Mouse (Mus musculus): Measurements from ENCODE around the gene Pgam2. TPM values are rescaled to one million over a fixed set of nuclear protein-coding genes. Genes with fewer than 3 reads are reported as not detected.

The Pgam2 gene
- polyA plus RNA-seq, 1 experiment from 2014 or later, result 5.3 TPM

DNA sequence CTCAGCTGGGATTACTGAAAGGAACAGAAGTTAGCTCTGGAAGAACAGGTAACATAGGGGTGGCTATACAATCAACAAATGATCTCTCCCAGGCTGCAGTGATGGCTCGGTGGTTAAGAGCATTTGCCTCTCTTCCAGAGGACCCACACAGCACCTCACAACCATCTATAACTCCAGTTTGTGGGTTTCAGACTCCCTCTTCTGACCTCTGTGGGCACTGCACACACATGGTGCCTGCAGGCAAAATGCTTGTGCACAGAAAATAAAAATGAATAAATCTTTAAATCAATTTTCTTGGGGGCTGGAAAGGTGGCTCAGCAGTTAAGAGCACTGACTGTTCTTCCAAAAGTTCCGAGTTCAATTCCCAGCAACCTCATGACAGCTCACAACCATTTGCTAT, 25.1 kb downstream of the Pgam2 start:
- Histone ChIP-seq H3K27me3 (ENCODE audit: control insufficient read depth, insufficient read depth, low read length) (no peaks in the 10 kb centered on the region), H3K4me1 (replicated peaks; ENCODE audit: control insufficient read depth, insufficient read depth, low read length) (no peaks in the 10 kb centered on the region), H3K9me3 (ENCODE audit: control insufficient read depth, low read length) (no peaks in the 10 kb centered on the region), H3K4me3 (ENCODE audit: low read depth, low read length) (no peak overlapping the region), H3K9ac (ENCODE audit: low read length) (no peak overlapping the region), H3K4me2 (ENCODE audit: low read depth, low read length, severe bottlenecking) (no peak overlapping the region), H3K36me3 (ENCODE audit: control insufficient read depth, insufficient read depth, low read length) (peaks cover 3% of the 10 kb centered on the region; the same call in 1 of the 2 replicates), H3K27ac (ENCODE audit: low read depth, low read length) (no peak overlapping the region)
- ATAC-seq (replicated peaks; ENCODE audit: low FRiP score) (no peak), DNase-seq (ENCODE audit: low spot score) (peak; percentile 37)
- WGBS, result 78% methylated on average over 2 of the region's 2 CpGs

- no peak for ATAC-seq (replicated peaks; ENCODE audit: low FRiP score)
Measured at GRCm38 (mm10) chr11:5766019-5766418, 37.5 kb downstream of the Pgam2 start.

DNA sequence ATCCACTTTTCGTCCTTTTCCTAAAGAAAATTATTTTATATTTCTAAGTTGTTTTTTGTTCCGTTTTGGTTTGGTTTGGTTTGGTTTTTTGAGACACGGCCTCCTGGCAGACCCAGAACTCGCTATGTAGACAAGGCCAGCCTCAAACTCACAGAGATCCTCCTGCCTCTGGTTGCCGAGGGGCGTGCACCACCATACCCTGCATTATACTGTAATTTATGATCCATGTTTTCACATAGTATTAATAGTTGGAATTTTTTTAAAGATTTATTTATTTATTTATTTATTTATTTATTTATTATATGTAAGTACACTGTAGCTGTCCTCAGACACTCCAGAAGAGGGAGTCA, 40.9 kb downstream of the Pgam2 start:
- no peaks in the 10 kb centered on the region for H3K36me3 ChIP-seq (ENCODE audit: control insufficient read depth, insufficient read depth, low read length)
- H3K27me3 ChIP-seq (ENCODE audit: control insufficient read depth, insufficient read depth, low read length), result no peaks in the 10 kb centered on the region
- H3K4me2 ChIP-seq (ENCODE audit: low read depth, low read length, severe bottlenecking), result peak overlapping the region; percentile 84
- WGBS, result 24% methylated on average over 6 of the region's 6 CpGs
- no peak overlapping the region; the same call in 1 of the 2 replicates for H3K27ac ChIP-seq (ENCODE audit: low read depth, low read length)
- peak; percentile 65 for ATAC-seq (replicated peaks; ENCODE audit: low FRiP score)
- peak overlapping the region; percentile 30 for H3K9ac ChIP-seq (ENCODE audit: low read length)
- no peaks in the 10 kb centered on the region for H3K9me3 ChIP-seq (ENCODE audit: control insufficient read depth, low read length)
- no peak for DNase-seq (ENCODE audit: low spot score)
- H3K4me1 ChIP-seq (replicated peaks; ENCODE audit: control insufficient read depth, insufficient read depth, low read length), result no peaks in the 10 kb centered on the region; the same call in 1 of the 2 replicates
- peak overlapping the region; percentile 73 for H3K4me3 ChIP-seq (ENCODE audit: low read depth, low read length)

More at GRCm38 (mm10) chr11:5766019-5766418, 37.5 kb downstream of the Pgam2 start:
- no peak overlapping the region for H3K4me2 ChIP-seq (ENCODE audit: low read depth, low read length, severe bottlenecking)
- H3K36me3 ChIP-seq (ENCODE audit: control insufficient read depth, insufficient read depth, low read length), result no peaks in the 10 kb centered on the region
- H3K4me3 ChIP-seq (ENCODE audit: low read depth, low read length), result no peak overlapping the region
- H3K27ac ChIP-seq (ENCODE audit: low read depth, low read length), result no peak overlapping the region
- H3K9me3 ChIP-seq (ENCODE audit: control insufficient read depth, low read length), result no peaks in the 10 kb centered on the region
- H3K4me1 ChIP-seq (replicated peaks; ENCODE audit: control insufficient read depth, insufficient read depth, low read length), result no peaks in the 10 kb centered on the region
- no peak overlapping the region for H3K9ac ChIP-seq (ENCODE audit: low read length)
- H3K27me3 ChIP-seq (ENCODE audit: control insufficient read depth, insufficient read depth, low read length), result no peaks in the 10 kb centered on the region
- no peak for DNase-seq (ENCODE audit: low spot score)
- 90% methylated on average over 6 of the region's 6 CpGs for WGBS

- ATAC-seq (replicated peaks; ENCODE audit: low FRiP score), result peak; percentile 99
- Histone ChIP-seq H3K36me3 (ENCODE audit: control insufficient read depth, insufficient read depth, low read length) (no peaks in the 10 kb centered on the region), H3K9me3 (ENCODE audit: control insufficient read depth, low read length) (no peaks in the 10 kb centered on the region), H3K4me3 (ENCODE audit: low read depth, low read length) (peak within 1 kb of the TSS; percentile 73), H3K27me3 (ENCODE audit: control insufficient read depth, insufficient read depth, low read length) (no peaks in the 10 kb centered on the region), H3K9ac (ENCODE audit: low read length) (peak within 1 kb of the TSS; percentile 88), H3K27ac (ENCODE audit: low read depth, low read length) (peak within 1 kb of the TSS; percentile 88), H3K4me1 (replicated peaks; ENCODE audit: control insufficient read depth, insufficient read depth, low read length) (no peaks in the 10 kb centered on the region; the same call in 1 of the 2 replicates), H3K4me2 (ENCODE audit: low read depth, low read length, severe bottlenecking) (peak within 1 kb of the TSS; percentile 84)
- WGBS, result under 1% methylated on average over 68 of the region's 68 CpGs
- DNase-seq (ENCODE audit: low spot score), result peak; percentile 99
Measured at GRCm38 (mm10) chr11:5761820-5762632, 41.5 kb downstream of the Pgam2 start, which contains the start of gene Urgcp. TSS of gene Urgcp (minus strand) at chr11:5762376.

GRCm38 (mm10) chr11:5753755-5754154, 49.8 kb downstream of the Pgam2 start:
- Histone ChIP-seq H3K27me3 (ENCODE audit: control insufficient read depth, insufficient read depth, low read length) (no peaks in the 10 kb centered on the region), H3K36me3 (ENCODE audit: control insufficient read depth, insufficient read depth, low read length) (no peaks in the 10 kb centered on the region), H3K27ac (ENCODE audit: low read depth, low read length) (no peak overlapping the region), H3K4me3 (ENCODE audit: low read depth, low read length) (no peak overlapping the region), H3K4me1 (replicated peaks; ENCODE audit: control insufficient read depth, insufficient read depth, low read length) (no peaks in the 10 kb centered on the region), H3K9me3 (ENCODE audit: control insufficient read depth, low read length) (no peaks in the 10 kb centered on the region), H3K9ac (ENCODE audit: low read length) (no peak overlapping the region), H3K4me2 (ENCODE audit: low read depth, low read length, severe bottlenecking) (no peak overlapping the region)
- ATAC-seq (replicated peaks; ENCODE audit: low FRiP score), result no peak
- DNase-seq (ENCODE audit: low spot score), result peak; percentile 43
- 82% methylated on average over 2 of the region's 2 CpGs for WGBS

Other genes starting within 250 kb of the Pgam2 start
- not detected in 2 replicates for gene Ankrd36, start 234.0 kb downstream of the Pgam2 start, polyA plus RNA-seq (2014; fragmentation: Nextera tagmentation; extraction: Ambion mirVana)
- gene Mrps24, start 88.1 kb downstream of the Pgam2 start, polyA plus RNA-seq (2014; fragmentation: Nextera tagmentation; extraction: Ambion mirVana), result 166 TPM in 2 replicates
- 19.1 and 20.1 TPM in 2 replicates for gene Urgcp, start 41.4 kb downstream of the Pgam2 start, polyA plus RNA-seq (2014; fragmentation: Nextera tagmentation; extraction: Ambion mirVana)
- gene Dbnl, start 15.2 kb downstream of the Pgam2 start, polyA plus RNA-seq (2014; fragmentation: Nextera tagmentation; extraction: Ambion mirVana), result 152 and 157 TPM in 2 replicates
- 8.8 and 8.9 TPM in 2 replicates for gene Polm, start 34.3 kb upstream of the Pgam2 start, polyA plus RNA-seq (2014; fragmentation: Nextera tagmentation; extraction: Ambion mirVana)
- 20.4 and 24.9 TPM in 2 replicates for gene Aebp1, start 58.2 kb upstream of the Pgam2 start, polyA plus RNA-seq (2014; fragmentation: Nextera tagmentation; extraction: Ambion mirVana)
- 130 TPM in 2 replicates for gene Pold2, start 74.6 kb upstream of the Pgam2 start, polyA plus RNA-seq (2014; fragmentation: Nextera tagmentation; extraction: Ambion mirVana)
- 0.47 and 1.3 TPM in 2 replicates for gene Myl7, start 95.0 kb upstream of the Pgam2 start, polyA plus RNA-seq (2014; fragmentation: Nextera tagmentation; extraction: Ambion mirVana)
- 1.8 and 4.5 TPM in 2 replicates for gene Gck, start 146.3 kb upstream of the Pgam2 start, polyA plus RNA-seq (2014; fragmentation: Nextera tagmentation; extraction: Ambion mirVana)
- 25.5 and 27.2 TPM in 2 replicates for gene Ykt6, start 152.0 kb upstream of the Pgam2 start, polyA plus RNA-seq (2014; fragmentation: Nextera tagmentation; extraction: Ambion mirVana)

All from forebrain, embryonic 11.5 days (tissue).